Mouse (Mus musculus) midbrain, embryonic 10.5 days (tissue): ENCODE data around the gene Cdh16. TPM values are rescaled to one million over a fixed set of nuclear protein-coding genes. Genes with fewer than 3 reads are reported as not detected.

ENCODE experiments used
- DNase-seq: peaks from one replicate; pipeline ENCODE4 v3.0.0-alpha.2; 2017; ENCODE audit warnings: low spot score
- H3K27ac ChIP-seq: fragments of 300-500 bp; sonication (generic); replicated peaks from 2 replicates; pipeline ENCODE4 v1.5.1; 2016; ENCODE audit warnings: mild to moderate bottlenecking
- H3K27me3 ChIP-seq: fragments of 300-500 bp; sonication (generic); 2 replicates; pipeline ENCODE4 v1.6.1; 2016; ENCODE audit warnings: low read depth, mild to moderate bottlenecking; ENCODE audit not compliant: poor library complexity, severe bottlenecking
- H3K36me3 ChIP-seq: fragments of 300-500 bp; sonication (generic); 2 replicates; pipeline ENCODE4 v1.6.1; 2016; ENCODE audit warnings: mild to moderate bottlenecking, moderate library complexity
- H3K4me1 ChIP-seq: fragments of 300-500 bp; sonication (generic); 2 replicates; pipeline ENCODE4 v1.6.1; 2016
- H3K4me3 ChIP-seq: fragments of 300-500 bp; sonication (generic); 2 replicates; pipeline ENCODE4 v1.5.1; 2016; ENCODE audit warnings: mild to moderate bottlenecking, moderate library complexity
- H3K9me3 ChIP-seq: fragments of 300-500 bp; sonication (generic); replicated peaks from 2 replicates; pipeline ENCODE4 v1.6.1; 2016; ENCODE audit warnings: mild to moderate bottlenecking
- WGBS: fragments of 180-500 bp; shearing (Covaris S2); methylation state at CpG from one replicate; pipeline ENCODE4 v1.1.7; 2016; 5-methylcytosine and 5-hydroxymethylcytosine counted together
- polyA plus RNA-seq: library from polyadenylated mRNA; unstranded; fragments of >200 nt; fragmentation: Nextera tagmentation; extraction: Ambion mirVana; gene quantifications from 2 replicates; pipeline ENCODE4 v1.2.1, GENCODE M21; 2016

Gene Cdh16
- polyA plus RNA-seq, 1 experiment from 2014 or later = not detected

DNA sequence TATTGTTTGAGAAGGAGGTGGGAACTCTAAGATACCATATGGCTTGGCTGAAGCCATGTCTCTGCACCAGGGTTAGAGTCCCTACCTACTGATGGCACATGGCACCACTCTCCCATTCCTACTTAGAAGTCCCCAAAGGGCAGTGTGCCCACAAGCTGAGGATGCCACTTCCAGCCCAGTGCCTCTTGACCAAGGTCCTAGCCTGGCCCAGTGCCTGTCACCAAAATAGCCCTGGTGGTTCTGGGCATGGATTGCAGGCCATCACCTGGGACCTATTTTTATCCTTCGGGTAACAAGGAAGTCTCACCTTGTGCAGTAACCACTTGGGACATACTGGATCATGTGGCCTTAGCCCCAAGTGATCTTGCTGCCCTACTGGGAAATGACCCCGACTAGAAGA is 16.3 kb downstream of the Cdh16 start:
- 73% methylated on average over 2 of the region's 2 CpGs for WGBS
- H3K4me1 ChIP-seq = peaks cover 3% of the 10 kb centered on the region; the same call in 1 of the 2 replicates
- no peak for DNase-seq
- H3K27ac ChIP-seq = no peak overlapping the region
- H3K9me3 ChIP-seq = no peaks in the 10 kb centered on the region
- H3K4me3 ChIP-seq = no peak overlapping the region
- H3K36me3 ChIP-seq = no peaks in the 10 kb centered on the region
- H3K27me3 ChIP-seq = peaks cover 6% of the 10 kb centered on the region; the same call in 1 of the 2 replicates

DNA sequence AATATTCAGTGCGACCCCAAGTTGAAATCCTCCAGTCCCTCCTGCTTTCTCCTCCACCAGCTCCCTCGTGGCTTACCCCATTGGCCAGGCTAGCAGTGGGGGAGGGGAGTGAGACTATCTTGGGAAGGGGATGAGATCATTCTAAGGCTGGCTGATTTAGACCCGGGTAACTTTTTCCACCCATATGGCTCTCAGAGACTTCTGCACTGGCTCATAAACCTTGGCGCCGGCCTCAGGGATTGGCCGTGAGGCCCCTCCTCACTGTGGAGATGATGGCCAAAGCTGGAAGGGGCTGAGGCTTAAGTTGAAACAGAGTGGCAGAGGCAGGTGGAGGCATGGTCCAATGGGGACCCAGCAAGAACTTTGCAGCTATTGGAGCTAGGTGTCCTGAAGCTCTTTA is 17.9 kb downstream of the Cdh16 start:
- H3K4me3 ChIP-seq = no peak overlapping the region
- 53% methylated on average over 6 of the region's 6 CpGs for WGBS
- peaks cover 8% of the 10 kb centered on the region for H3K27me3 ChIP-seq
- H3K27ac ChIP-seq = no peak overlapping the region
- no peak for DNase-seq
- H3K9me3 ChIP-seq = no peaks in the 10 kb centered on the region
- H3K4me1 ChIP-seq = peaks cover 16% of the 10 kb centered on the region
- H3K36me3 ChIP-seq = no peaks in the 10 kb centered on the region

- Histone ChIP-seq H3K27ac (no peak overlapping the region), H3K4me3 (no peak overlapping the region), H3K27me3 (peaks cover 17% of the 10 kb centered on the region), H3K9me3 (no peaks in the 10 kb centered on the region), H3K4me1 (peaks cover 21% of the 10 kb centered on the region), H3K36me3 (no peaks in the 10 kb centered on the region)
- DNase-seq = no peak
- 69% methylated on average over 4 of the region's 4 CpGs for WGBS
These were observed 21.0 kb downstream of the Cdh16 start for GRCm38 (mm10) chr8:104603245-104603593.

GRCm38 (mm10) chr8:104602468-104603244 is 21.5 kb downstream of the Cdh16 start:
- peak; percentile 89 for DNase-seq
- Histone ChIP-seq H3K36me3 (no peaks in the 10 kb centered on the region), H3K9me3 (no peaks in the 10 kb centered on the region), H3K27me3 (peaks cover 17% of the 10 kb centered on the region), H3K4me1 (peaks cover 21% of the 10 kb centered on the region), H3K27ac (no peak overlapping the region), H3K4me3 (peak overlapping the region; percentile 38)
- 21% methylated on average over 21 of the region's 21 CpGs for WGBS

DNA sequence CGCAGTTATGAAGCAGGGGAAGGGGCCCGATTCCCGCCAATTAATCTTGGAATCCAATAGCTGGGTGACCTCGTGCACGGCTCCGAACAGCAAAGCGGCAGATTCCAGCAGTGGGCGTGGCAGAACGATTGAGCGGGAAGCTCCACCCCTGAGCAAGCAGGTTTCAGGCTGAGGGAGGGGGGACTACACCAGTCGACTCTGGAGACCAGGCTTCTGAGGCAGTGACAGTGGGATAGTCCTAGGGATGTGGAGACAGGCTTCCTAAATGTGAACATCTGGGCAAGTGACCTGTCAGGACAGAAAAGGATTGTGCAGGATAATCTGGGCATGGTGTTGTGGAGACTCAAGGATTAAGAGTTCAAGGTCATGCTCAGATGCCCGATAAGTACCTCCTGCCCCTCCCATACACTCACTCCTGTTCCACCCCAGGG is 22.2 kb downstream of the Cdh16 start:
- H3K36me3 ChIP-seq = peaks cover 3% of the 10 kb centered on the region
- no peaks in the 10 kb centered on the region for H3K9me3 ChIP-seq
- peak overlapping the region; percentile 38 for H3K4me3 ChIP-seq
- H3K27me3 ChIP-seq = peaks cover 17% of the 10 kb centered on the region
- WGBS = 1% methylated on average over 12 of the region's 12 CpGs
- DNase-seq = peak; percentile 45
- no peak overlapping the region; the same call in 1 of the 2 replicates for H3K27ac ChIP-seq
- H3K4me1 ChIP-seq = peaks cover 21% of the 10 kb centered on the region

- WGBS = 21% methylated on average over 7 of the region's 7 CpGs
- Histone ChIP-seq H3K27me3 (peaks cover 17% of the 10 kb centered on the region), H3K27ac (no peak overlapping the region; the same call in 1 of the 2 replicates), H3K4me1 (peaks cover 21% of the 10 kb centered on the region), H3K9me3 (no peaks in the 10 kb centered on the region), H3K4me3 (peak overlapping the region; percentile 38; the same call in 1 of the 2 replicates), H3K36me3 (peaks cover 8% of the 10 kb centered on the region)
- peak; percentile 23 for DNase-seq
These were observed 22.8 kb downstream of the Cdh16 start for GRCm38 (mm10) chr8:104601386-104601785.

DNA sequence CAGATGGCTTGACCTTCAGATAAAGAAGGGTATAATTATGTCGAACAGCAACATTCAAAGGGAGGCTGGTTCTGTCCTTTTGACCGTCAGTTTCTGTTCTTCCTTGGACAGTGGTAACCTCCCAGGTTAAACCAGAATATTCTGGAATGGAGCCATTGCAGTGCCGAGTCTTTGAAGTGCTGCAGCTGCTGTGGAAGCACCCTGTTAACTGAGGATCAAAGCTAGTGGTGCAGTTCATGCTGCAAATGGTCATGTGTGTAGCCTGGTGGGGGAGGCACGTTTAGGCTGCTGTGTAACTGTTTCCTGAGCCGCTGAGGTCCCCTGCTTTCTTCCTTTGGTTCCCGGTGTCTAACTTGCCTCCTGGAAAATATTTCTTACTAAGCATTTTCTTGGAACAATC is 25.7 kb downstream of the Cdh16 start:
- Histone ChIP-seq H3K9me3 (no peaks in the 10 kb centered on the region), H3K4me3 (no peak overlapping the region), H3K27ac (no peak overlapping the region), H3K36me3 (peaks cover 37% of the 10 kb centered on the region), H3K4me1 (peaks cover 21% of the 10 kb centered on the region), H3K27me3 (peaks cover 15% of the 10 kb centered on the region)
- 78% methylated on average over 6 of the region's 6 CpGs for WGBS
- DNase-seq = no peak

DNA sequence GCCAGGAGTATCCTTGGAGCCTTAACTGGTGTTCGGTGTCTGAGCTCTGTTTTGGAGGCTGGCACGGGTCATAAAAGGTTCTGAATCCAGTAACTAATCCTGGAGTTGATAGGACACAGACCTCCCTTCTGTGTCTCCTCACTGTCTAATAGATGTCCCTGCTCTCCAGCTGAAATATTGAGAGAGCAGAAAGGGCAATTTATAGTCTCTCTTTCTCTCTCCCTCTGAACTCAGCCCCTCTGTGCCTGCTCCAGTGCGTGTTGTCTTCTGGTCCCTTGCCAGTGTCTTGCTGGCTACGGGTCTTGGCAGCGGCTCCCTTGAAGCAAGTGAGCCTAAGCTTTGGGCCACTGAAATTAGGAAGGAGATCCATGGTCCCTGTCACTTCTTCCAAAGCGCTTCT is 26.5 kb downstream of the Cdh16 start:
- WGBS = 89% methylated on average over 6 of the region's 6 CpGs
- Histone ChIP-seq H3K4me3 (no peak overlapping the region), H3K36me3 (peaks cover 39% of the 10 kb centered on the region), H3K9me3 (no peaks in the 10 kb centered on the region), H3K27ac (no peak overlapping the region), H3K27me3 (peaks cover 12% of the 10 kb centered on the region), H3K4me1 (peaks cover 21% of the 10 kb centered on the region)
- no peak for DNase-seq

DNA sequence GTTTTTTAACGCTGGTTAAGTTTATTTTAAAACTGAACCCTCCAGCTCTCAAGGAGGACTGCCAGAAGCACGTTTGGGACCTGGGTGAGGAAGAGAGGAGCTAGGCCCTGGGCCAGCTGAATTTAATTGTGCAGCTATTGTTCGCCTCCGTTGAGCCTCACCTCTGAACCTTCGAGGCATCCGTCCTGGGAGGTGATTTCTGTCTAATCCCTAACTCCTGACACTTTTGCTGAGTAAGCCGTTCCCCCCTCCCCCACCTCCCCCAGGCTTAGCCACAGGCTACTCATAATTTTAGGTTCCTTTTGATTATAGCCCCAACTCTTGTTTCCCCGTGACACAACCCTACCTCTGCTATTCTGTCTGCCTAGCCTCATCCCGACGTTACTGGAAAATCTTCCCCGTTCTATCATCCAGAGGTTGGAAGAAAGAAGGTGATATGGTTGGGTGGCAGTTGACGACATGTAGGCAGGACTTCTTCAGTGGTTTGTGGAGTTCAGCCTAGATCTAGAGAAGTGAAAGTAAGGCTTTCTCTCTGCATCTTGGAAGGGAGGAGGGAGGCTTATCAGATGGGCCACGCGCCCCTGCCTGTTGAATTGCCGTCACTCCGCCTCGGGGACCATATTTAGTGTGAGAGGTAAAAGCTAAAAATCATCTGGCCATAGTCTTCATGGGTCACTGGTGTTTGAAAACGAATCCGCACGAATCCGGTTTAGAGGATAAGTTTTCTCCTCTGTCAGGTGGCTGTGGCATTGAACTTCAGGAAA is 28.2 kb downstream of the Cdh16 start:
- 90% methylated on average over 21 of the region's 21 CpGs for WGBS
- no peaks in the 10 kb centered on the region for H3K9me3 ChIP-seq
- no peak for DNase-seq

GRCm38 (mm10) chr8:104594611-104595362 is 29.4 kb downstream of the Cdh16 start:
- peaks cover 21% of the 10 kb centered on the region for H3K4me1 ChIP-seq
- H3K9me3 ChIP-seq = no peaks in the 10 kb centered on the region
- no peak for DNase-seq
- peaks cover 39% of the 10 kb centered on the region for H3K36me3 ChIP-seq
- 95% methylated on average over 19 of the region's 19 CpGs for WGBS
- H3K4me3 ChIP-seq = no peak overlapping the region
- H3K27ac ChIP-seq = no peak overlapping the region
- H3K27me3 ChIP-seq = no peaks in the 10 kb centered on the region

More for the DNA sequence above, 28.2 kb downstream of the Cdh16 start:
- Histone ChIP-seq H3K27me3 (peaks cover 5% of the 10 kb centered on the region; the same call in 1 of the 2 replicates), H3K4me1 (peaks cover 19% of the 10 kb centered on the region), H3K4me3 (no peak overlapping the region), H3K36me3 (peaks cover 39% of the 10 kb centered on the region), H3K27ac (no peak overlapping the region)

GRCm38 (mm10) chr8:104593536-104594325 is 30.5 kb downstream of the Cdh16 start:
- no peak for DNase-seq
- no peak overlapping the region for H3K4me3 ChIP-seq
- WGBS = 96% methylated on average over 31 of the region's 31 CpGs
- no peaks in the 10 kb centered on the region for H3K27me3 ChIP-seq
- H3K27ac ChIP-seq = no peak overlapping the region
- H3K9me3 ChIP-seq = no peaks in the 10 kb centered on the region
- H3K36me3 ChIP-seq = peaks cover 39% of the 10 kb centered on the region
- H3K4me1 ChIP-seq = peaks cover 21% of the 10 kb centered on the region

DNA sequence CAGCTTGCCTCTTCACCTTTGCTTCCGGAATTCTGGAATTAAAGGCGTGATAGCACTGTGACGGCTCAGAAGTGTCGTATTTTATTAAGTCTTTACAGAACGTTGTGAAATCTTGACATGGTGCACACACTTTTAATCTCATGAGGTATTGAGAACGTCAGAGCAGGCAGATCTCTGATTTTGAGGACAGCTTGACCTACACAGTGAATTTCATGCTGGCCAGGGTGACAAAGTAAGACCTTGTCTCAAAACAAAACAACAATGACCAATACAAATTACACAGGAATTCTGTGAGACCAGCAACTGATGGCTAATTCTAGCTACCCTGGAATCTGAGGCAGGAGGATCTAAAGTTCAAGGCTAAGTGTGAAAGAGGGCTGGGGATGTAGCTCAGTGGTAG is 31.6 kb downstream of the Cdh16 start:
- peaks cover 39% of the 10 kb centered on the region for H3K36me3 ChIP-seq
- H3K27me3 ChIP-seq = no peaks in the 10 kb centered on the region
- no peak overlapping the region for H3K27ac ChIP-seq
- DNase-seq = no peak
- H3K4me1 ChIP-seq = peaks cover 21% of the 10 kb centered on the region
- peak overlapping the region; percentile 85 for H3K4me3 ChIP-seq
- 81% methylated on average over 6 of the region's 6 CpGs for WGBS
- H3K9me3 ChIP-seq = no peaks in the 10 kb centered on the region
